Comparison of ENCODE assay signal across 23 mouse cellular contexts in genomic region chr9:83483419-83483818, GRCm38 (mm10). TPM values are rescaled to one million over a fixed set of nuclear protein-coding genes. Genes with fewer than 3 reads are reported as not detected.
A peak's percentile ranks its signal among the peaks of the same experiment; 100 is the strongest.
DNase-seq lines count a peak whose midpoint lies in the region; ATAC-seq and TF ChIP-seq lines count a peak whose summit lies in the region.
"Had no signal": no experiment of that assay in that cellular context is flagged by ENCODE, and none has a peak within 500 bp of the region (broad histone marks: within the 10 kb centered on the region; RNA-seq: fewer than 3 reads in every experiment).

No protein-coding gene starts in this region.

- peak; percentile 71 for ATAC-seq in lung, postnatal 0 days
- ATAC-seq: activated CD4-positive, CD25-positive, alpha-beta regulatory T cell, adult 4 months; forebrain, embryonic 13.5 days; forebrain, embryonic 16.5 days; hindbrain, postnatal 0 days had no signal

- H3K4me3 ChIP-seq in lung, adult 2 months (replicated peaks; ENCODE audit: extremely low read depth, low read depth, low read length): no peak overlapping the region
- no peak overlapping the region for H3K4me3 ChIP-seq in lung, postnatal 0 days (ENCODE audit: low read depth, low read length)
- H3K4me3 ChIP-seq: forebrain, embryonic 10.5 days; forebrain, embryonic 13.5 days; heart, adult 2 months; heart, embryonic 10.5 days; heart, embryonic 13.5 days had no signal

- H3K4me1 ChIP-seq in lung, adult 2 months (ENCODE audit: control insufficient read depth, insufficient read depth, low read length): no peaks in the 10 kb centered on the region
- no peaks in the 10 kb centered on the region for H3K4me1 ChIP-seq in lung, postnatal 0 days (ENCODE audit: insufficient read depth, low read depth, low read length)

- TF ChIP-seq POLR2A in lung, adult 2 months (IDR thresholded peaks at IDR 0.05; ENCODE audit: borderline replicate concordance, extremely low read depth, low read depth, low read length): no peak

- peak; percentile 19 for DNase-seq in adrenal gland, adult 2 months
- no peak for DNase-seq in adrenal gland, postnatal 10 days
- DNase-seq in lung, adult 18-20 months: peak; percentile 4 to 9
- no peak for DNase-seq in lung, adult 2 months
- peak; percentile 51 for DNase-seq in lung, postnatal 0 days (ENCODE audit: low spot score)
- no peak for DNase-seq in lung, postnatal 4 days
- DNase-seq: adrenal gland, postnatal 36 days; cerebellum, adult 18-20 months; cerebellum, adult 9-10 months; cerebellum, postnatal 14 days; gastrocnemius, postnatal 10 days; gastrocnemius, postnatal 36 days; heart, adult 2 months; heart, postnatal 14 days; heart, postnatal 4 days had no signal

- 73% methylated on average over 4 of the region's 4 CpGs for WGBS in lung, adult 2 months
- 65% methylated on average over 4 of the region's 4 CpGs for WGBS in lung, postnatal 0 days

- H3K4me2 ChIP-seq in lung, postnatal 0 days (replicated peaks; ENCODE audit: low read depth, low read length): no peak overlapping the region
- H3K4me2 ChIP-seq: forebrain, embryonic 13.5 days; heart, embryonic 13.5 days; hindbrain, embryonic 14.5 days had no signal

- no peak for TF ChIP-seq CTCF in lung, adult 2 months (IDR thresholded peaks at IDR 0.05; ENCODE audit: insufficient read depth, low read length)
- TF ChIP-seq CTCF in lung, postnatal 0 days (IDR thresholded peaks at IDR 0.05): no peak

- no peaks in the 10 kb centered on the region for H3K27me3 ChIP-seq in lung, postnatal 0 days (replicated peaks; ENCODE audit: insufficient read depth, low read length)
- H3K27me3 ChIP-seq: forebrain, embryonic 13.5 days; heart, embryonic 13.5 days had no signal

- no peak overlapping the region for H3K9ac ChIP-seq in lung, postnatal 0 days (replicated peaks; ENCODE audit: low read depth)
- H3K9ac ChIP-seq: forebrain, embryonic 13.5 days; heart, embryonic 13.5 days; hindbrain, embryonic 14.5 days had no signal

- no peak overlapping the region for H3K27ac ChIP-seq in lung, postnatal 0 days (ENCODE audit: low read length)
- H3K27ac ChIP-seq: forebrain, embryonic 13.5 days; heart, adult 2 months; heart, embryonic 13.5 days; hindbrain, embryonic 14.5 days; hindbrain, postnatal 0 days had no signal

- TF ChIP-seq EP300 in lung, postnatal 0 days (IDR thresholded peaks at IDR 0.05): no peak

- no peaks in the 10 kb centered on the region for H3K36me3 ChIP-seq in lung, postnatal 0 days (ENCODE audit: insufficient read depth, low read length)
- H3K36me3 ChIP-seq: forebrain, embryonic 10.5 days; heart, embryonic 10.5 days; heart, embryonic 13.5 days had no signal

- no peaks in the 10 kb centered on the region for H3K9me3 ChIP-seq in lung, postnatal 0 days (ENCODE audit: low read length)
- H3K9me3 ChIP-seq: forebrain, embryonic 10.5 days; forebrain, embryonic 13.5 days; heart, embryonic 10.5 days; heart, embryonic 13.5 days had no signal

RNA-seq across cellular contexts. Expression of gene Lca5, which starts 42.5 kb away (rescaled TPM):
- total RNA-seq in adrenal gland, adult 2 months (2021): 1 to 10 TPM; 4.1 to 5.6 TPM
- polyA plus RNA-seq in adrenal gland, adult 2 months (2012; rRNA removed): 0.23 and 0.33 TPM in 2 replicates
- total RNA-seq in adrenal gland, postnatal 10 days (2021): 10 to 100 TPM in 1 of 2 experiments, 1 to 10 TPM in 1; 6.7 to 10.4 TPM
- polyA plus RNA-seq in lung, adult 2 months (2012; rRNA removed): 0.86 and 1.7 TPM in 2 replicates
- polyA plus RNA-seq in lung, postnatal 0 days (2015; fragmentation: Nextera tagmentation; extraction: Ambion mirVana): 7.9 and 9.6 TPM in 2 replicates

Comparison
In these comparisons a context has a peak if more than half of its experiments do, and no peak if none do; other contexts are left out.
1. DNase-seq: peak in adrenal gland, adult 2 months (single experiment), lung, adult 18-20 months (2 of 2) and lung, postnatal 0 days (single experiment); none in adrenal gland, postnatal 10 days (single experiment), lung, adult 2 months (single experiment) and lung, postnatal 4 days (0 of 2).